Mouse (Mus musculus) heart, adult 10 weeks (tissue): ENCODE results near the gene Cptp. TPM values are rescaled to one million over a fixed set of nuclear protein-coding genes. Genes with fewer than 3 reads are reported as not detected.

Experiments
- polyA plus RNA-seq: library from polyadenylated mRNA; stranded (reverse); fragments of 350-450 nt; fragmentation: Illumina TruSeq; extraction: RNeasy Lipid Tissue Mini Kit (QIAGEN cat#74804); gene quantifications from one replicate; pipeline ENCODE4 v1.2.3, GENCODE M21; 2014; ENCODE audit warnings: low read depth, low replicate concordance

The Cptp gene
- 4.2 TPM for polyA plus RNA-seq

DNA sequence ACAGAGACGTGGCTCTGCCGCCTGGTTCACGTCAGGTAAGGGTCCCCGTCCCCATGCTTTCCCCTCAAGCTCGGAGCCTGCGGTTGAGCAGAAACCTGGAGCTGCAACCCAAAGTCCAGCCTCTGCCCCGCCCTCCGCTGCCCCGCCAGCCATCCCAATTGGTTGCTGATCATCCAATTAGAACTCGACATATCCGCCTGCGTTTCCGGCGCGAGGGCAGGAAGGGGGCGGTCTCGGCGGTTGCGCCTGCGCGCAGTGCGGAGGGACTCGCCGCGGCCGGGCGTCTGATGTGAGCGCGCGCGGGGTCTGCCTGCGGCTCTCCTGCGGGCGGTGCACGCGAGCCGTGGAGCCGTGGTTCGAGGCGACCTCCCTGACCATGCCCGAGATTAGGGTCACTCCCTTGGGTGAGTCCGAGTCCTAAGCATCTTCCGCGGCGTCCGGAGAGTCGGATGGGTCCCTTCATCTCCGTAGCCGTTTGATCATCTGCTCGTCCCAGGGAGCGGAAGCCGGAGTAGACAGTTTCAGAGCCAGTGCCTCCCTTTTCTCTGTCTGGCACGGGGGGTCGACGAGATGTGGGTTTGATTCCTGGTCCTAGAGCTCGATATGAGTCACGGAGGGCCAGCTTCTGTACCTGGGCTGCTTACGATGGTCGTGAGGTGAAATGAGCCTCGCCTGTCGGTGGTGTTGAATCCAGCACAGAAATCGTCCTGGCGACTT lies at the start of gene Cptp, which contains the start of gene Ints11:
Cptp (minus strand) TSS at position 124 of the 717 bp plus-strand sequence.
Ints11 (plus strand) TSS at position 230 of the 717 bp plus-strand sequence.

DNA sequence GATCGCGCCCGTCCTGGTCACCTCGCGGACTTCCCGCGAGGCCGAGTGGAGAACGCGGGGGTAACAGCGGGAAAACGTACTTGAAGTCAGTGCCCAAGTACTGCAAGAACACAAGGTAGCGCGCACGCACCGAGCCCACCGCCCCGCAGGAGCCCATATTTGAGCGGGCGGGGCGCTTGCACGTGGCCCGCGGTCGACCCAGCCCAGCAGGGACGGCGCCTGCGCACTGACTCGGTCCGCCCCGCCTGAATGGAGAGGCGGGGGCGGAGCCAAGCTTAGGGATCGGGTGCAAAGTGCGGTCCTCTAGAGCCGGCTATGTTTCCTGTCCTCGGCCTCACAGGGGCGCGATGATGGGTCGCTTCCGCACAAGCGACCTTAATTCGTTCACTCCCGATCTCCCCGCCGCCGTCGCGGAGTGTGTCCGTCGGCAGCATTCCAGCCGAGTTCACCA lies 22.3 kb upstream of the Cptp start, which contains the start of the genes Pusl1 and Acap3:
Pusl1 (minus strand) TSS at position 231 of the 451 bp plus-strand sequence.
Acap3 (plus strand) TSS at position 272 of the 451 bp plus-strand sequence.

DNA sequence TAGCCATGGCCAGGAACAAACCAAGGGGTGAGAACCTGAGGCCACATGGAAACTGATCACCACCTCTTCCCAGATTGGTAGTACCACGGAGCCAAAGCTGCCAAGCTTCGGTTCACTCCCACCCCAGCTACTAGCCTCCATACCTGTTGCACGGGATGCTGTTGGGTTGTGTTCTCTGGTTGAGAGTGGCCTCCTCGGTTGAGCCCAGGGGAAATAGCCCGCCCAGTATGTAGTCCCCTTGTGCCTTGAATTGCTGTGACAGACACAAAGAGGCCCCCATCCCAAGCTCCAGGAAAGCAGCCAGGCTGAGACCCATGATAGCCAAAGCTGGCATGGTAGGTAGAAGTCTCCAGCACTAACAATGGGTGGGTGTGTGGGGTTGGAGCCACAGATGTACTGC lies 6.2 kb downstream of the Cptp start, which contains the start of gene Tas1r3:
Tas1r3 (minus strand) TSS at position 362 of the 400 bp plus-strand sequence.

DNA sequence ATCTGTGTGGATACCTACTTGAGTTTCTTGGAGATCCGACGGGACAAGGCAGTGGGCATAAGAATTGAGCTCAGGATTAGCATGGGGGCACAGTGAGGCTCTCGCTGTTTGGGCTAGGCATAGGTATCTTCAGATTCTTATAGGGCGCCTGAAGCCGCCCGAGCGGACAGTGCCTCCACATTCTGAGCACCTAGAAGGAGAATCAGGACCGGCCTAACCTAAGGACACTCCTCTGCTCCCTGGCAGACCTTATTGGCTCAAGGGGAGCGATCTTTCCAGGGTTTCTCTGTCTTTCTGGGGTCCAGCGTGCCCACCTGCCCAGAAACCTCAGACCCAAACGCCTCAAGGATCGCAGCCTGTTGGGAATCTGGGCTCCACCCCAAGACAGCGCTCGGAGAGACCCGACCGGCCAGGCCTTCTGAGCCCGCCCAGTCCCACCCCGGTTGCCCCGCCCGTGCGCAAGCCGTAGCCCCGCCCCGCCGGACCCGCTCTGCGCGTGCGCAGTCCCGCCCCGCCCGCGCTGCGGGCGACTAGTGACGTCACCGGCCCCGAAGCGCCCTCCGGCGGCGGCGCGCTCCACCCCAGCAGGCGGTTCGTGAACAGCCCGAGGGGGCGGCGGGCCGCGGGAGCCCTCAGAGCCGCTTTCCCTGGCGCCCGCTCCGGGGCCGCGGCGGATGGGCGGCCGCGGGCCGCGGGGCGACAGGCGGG lies 22.2 kb downstream of the Cptp start, which contains the start of gene Dvl1:
Dvl1 (plus strand) TSS at position 532 of the 708 bp plus-strand sequence.

DNA sequence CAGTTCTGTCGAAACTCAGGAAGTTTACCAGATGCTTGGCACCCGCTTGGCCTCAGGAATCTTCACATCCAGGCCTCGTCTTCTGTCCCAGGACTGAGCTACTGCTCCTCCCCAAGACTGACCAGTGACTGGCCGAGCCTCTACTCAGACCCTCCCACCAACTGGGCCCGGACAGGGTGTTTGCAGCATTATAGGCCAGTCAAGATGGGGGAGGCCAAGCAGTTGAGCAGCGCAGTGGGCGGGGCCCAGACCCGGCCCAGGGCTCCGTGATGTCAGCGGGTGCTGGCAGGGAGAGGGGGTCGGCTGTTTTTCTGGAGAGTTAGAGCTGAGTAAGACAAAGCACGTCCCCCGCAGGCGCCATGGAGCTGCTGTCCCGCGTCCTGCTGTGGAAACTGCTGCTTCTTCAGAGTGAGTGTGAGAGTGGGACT lies 29.7 kb downstream of the Cptp start, which contains the start of gene Mxra8:
Mxra8 (plus strand) TSS at position 198 of the 428 bp plus-strand sequence.

DNA sequence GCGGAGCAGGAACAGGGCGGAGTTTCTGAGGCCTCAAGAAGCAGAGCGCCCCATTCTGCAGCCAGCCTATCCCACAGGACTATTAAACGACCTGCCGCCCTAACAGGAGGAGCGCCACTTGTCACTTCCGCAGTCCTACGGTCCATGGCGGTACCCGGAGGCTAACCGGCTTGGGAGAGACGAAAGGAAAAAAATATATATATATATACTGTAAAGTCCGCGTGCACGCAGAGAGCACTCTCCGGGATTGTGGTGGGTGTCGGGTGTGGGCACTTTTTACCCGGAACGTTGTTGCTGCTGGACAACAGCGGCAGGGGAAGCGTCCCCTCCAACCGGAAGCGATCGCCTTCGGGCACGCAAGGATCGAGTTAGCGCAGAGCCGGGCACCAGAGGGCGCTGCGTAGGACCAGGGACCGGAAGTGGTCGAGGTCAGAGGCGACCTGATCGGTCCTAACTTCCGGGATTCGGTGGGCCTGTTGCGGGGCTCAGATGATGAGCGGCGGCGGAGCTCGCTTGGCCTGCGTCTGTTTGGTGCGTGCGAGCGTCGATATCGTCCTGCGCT lies 38.0 kb downstream of the Cptp start, which contains the start of gene Aurkaip1:
Aurkaip1 (plus strand) TSS at position 68 of the 562 bp plus-strand sequence.

Other genes starting within 250 kb of the Cptp start
- 71.4 TPM for gene Cdk11b, start 244.6 kb downstream of the Cptp start, polyA plus RNA-seq
- not detected for gene Gm10563, start 224.0 kb downstream of the Cptp start, polyA plus RNA-seq
- gene Mmp23, start 216.1 kb downstream of the Cptp start, polyA plus RNA-seq: 17.1 TPM
- gene Mib2, start 200.2 kb downstream of the Cptp start, polyA plus RNA-seq: 29.0 TPM
- gene Fndc10, start 175.1 kb downstream of the Cptp start, polyA plus RNA-seq: 2.0 TPM
- 55.4 TPM for gene Ssu72, start 164.6 kb downstream of the Cptp start, polyA plus RNA-seq
- 0.79 TPM for gene Tmem240, start 134.6 kb downstream of the Cptp start, polyA plus RNA-seq
- gene Atad3a, start 108.3 kb downstream of the Cptp start, polyA plus RNA-seq: 67.4 TPM
- 11.3 TPM for gene Vwa1, start 94.7 kb downstream of the Cptp start, polyA plus RNA-seq
- gene Tmem88b, start 83.6 kb downstream of the Cptp start, polyA plus RNA-seq: 1.1 TPM
- not detected for gene Ankrd65, start 79.0 kb downstream of the Cptp start, polyA plus RNA-seq
- gene Mrpl20, start 66.6 kb downstream of the Cptp start, polyA plus RNA-seq: 93.6 TPM
- 89.2 TPM for gene Ccnl2, start 57.0 kb downstream of the Cptp start, polyA plus RNA-seq
- gene Aurkaip1, start 38.2 kb downstream of the Cptp start, polyA plus RNA-seq: 129 TPM
- 44.3 TPM for gene Mxra8, start 29.8 kb downstream of the Cptp start, polyA plus RNA-seq
- gene Dvl1, start 22.0 kb downstream of the Cptp start, polyA plus RNA-seq: 41.8 TPM
- gene Tas1r3, start 6.1 kb downstream of the Cptp start, polyA plus RNA-seq: 0.21 TPM
- gene Ints11, start 106 bp upstream of the Cptp start, polyA plus RNA-seq: 19.1 TPM
- 15.5 TPM for gene Pusl1, start 22.3 kb upstream of the Cptp start, polyA plus RNA-seq
- gene Acap3, start 22.4 kb upstream of the Cptp start, polyA plus RNA-seq: 10.2 TPM
- gene Ube2j2, start 74.4 kb upstream of the Cptp start, polyA plus RNA-seq: 50.9 TPM
- 18.6 TPM for gene C1qtnf12, start 92.9 kb upstream of the Cptp start, polyA plus RNA-seq
- 2.0 TPM for gene B3galt6, start 123.2 kb upstream of the Cptp start, polyA plus RNA-seq
- 104 TPM for gene Sdf4, start 123.4 kb upstream of the Cptp start, polyA plus RNA-seq
- not detected for gene Tnfrsf4, start 144.4 kb upstream of the Cptp start, polyA plus RNA-seq
- not detected for gene Tnfrsf18, start 156.7 kb upstream of the Cptp start, polyA plus RNA-seq
- gene Ttll10, start 190.0 kb upstream of the Cptp start, polyA plus RNA-seq: not detected
- 5.9 TPM for gene 9430015G10Rik, start 240.5 kb upstream of the Cptp start, polyA plus RNA-seq